Mouse (Mus musculus) neural tube, embryonic 14.5 days (tissue): ENCODE measurements around the gene Tmem40. TPM values are rescaled to one million over a fixed set of nuclear protein-coding genes. Genes with fewer than 3 reads are reported as not detected.

Experiments
- ATAC-seq: fragments of 200-750 bp; cut with Nextera tagmentation; 2 replicates; pipeline ENCODE4 v1.8.0; 2017; ENCODE audit warnings: low read depth, mild to moderate bottlenecking, moderate TSS enrichment, moderate library complexity
- H3K27ac ChIP-seq: fragments of 300-500 bp; sonication (generic); 2 replicates; pipeline ENCODE4 v1.5.1; 2014; ENCODE audit warnings: low read depth, mild to moderate bottlenecking, control low read depth, low read length, moderate library complexity, mixed read lengths
- H3K27me3 ChIP-seq: fragments of 300-500 bp; sonication (generic); 2 replicates; pipeline ENCODE4 v1.6.1; 2014; ENCODE audit warnings: low read length; ENCODE audit not compliant: control insufficient read depth, insufficient read depth
- H3K36me3 ChIP-seq: fragments of 300-500 bp; sonication (generic); 2 replicates; pipeline ENCODE4 v1.6.1; 2014; ENCODE audit warnings: low read length, mixed read lengths; ENCODE audit not compliant: control insufficient read depth, insufficient read depth
- H3K4me1 ChIP-seq: fragments of 300-500 bp; sonication (generic); 2 replicates; pipeline ENCODE4 v1.6.1; 2014; ENCODE audit warnings: low read length; ENCODE audit not compliant: control insufficient read depth, insufficient read depth
- H3K4me2 ChIP-seq: fragments of 300-500 bp; sonication (generic); 2 replicates; pipeline ENCODE4 v1.6.1; 2014; ENCODE audit warnings: mild to moderate bottlenecking, low read depth, low read length, control low read depth
- H3K4me3 ChIP-seq: fragments of 300-500 bp; sonication (generic); 2 replicates; pipeline ENCODE4 v1.5.1; 2014; ENCODE audit warnings: low read depth, low read length, control low read depth, mixed read lengths
- H3K9ac ChIP-seq: fragments of 300-500 bp; sonication (generic); replicated peaks from 2 replicates; pipeline ENCODE4 v1.6.1; 2014; ENCODE audit warnings: low read depth, mild to moderate bottlenecking, control low read depth, low read length, mixed read lengths
- H3K9me3 ChIP-seq: fragments of 300-500 bp; sonication (generic); 2 replicates; pipeline ENCODE4 v1.6.1; 2016; ENCODE audit warnings: low read length; ENCODE audit not compliant: control insufficient read depth
- WGBS: fragments of 180-500 bp; shearing (Covaris S2); extraction: QIAGEN DNeasy Blood & Tissue Kit; methylation state at CpG from one replicate; pipeline ENCODE4 v1.1.7; 2014; 5-methylcytosine and 5-hydroxymethylcytosine counted together
- polyA plus RNA-seq: library from polyadenylated mRNA; unstranded; fragments of >200 nt; fragmentation: Nextera tagmentation; extraction: Ambion mirVana; gene quantifications from 2 replicates; pipeline ENCODE4 v1.2.1, GENCODE M21; 2014

The Tmem40 gene
- polyA plus RNA-seq, 1 experiment from 2014 or later, result 1.2 TPM

GRCm38 (mm10) chr6:115772201-115772600, 10.0 kb upstream of the Tmem40 start:
- H3K4me3 ChIP-seq, result no peak overlapping the region
- H3K36me3 ChIP-seq, result no peaks in the 10 kb centered on the region
- no peak overlapping the region for H3K27ac ChIP-seq
- H3K4me1 ChIP-seq, result peaks cover 21% of the 10 kb centered on the region
- 81% methylated on average over 6 of the region's 6 CpGs for WGBS
- no peak for ATAC-seq
- no peak overlapping the region for H3K4me2 ChIP-seq
- H3K27me3 ChIP-seq, result no peaks in the 10 kb centered on the region
- H3K9me3 ChIP-seq, result no peaks in the 10 kb centered on the region
- H3K9ac ChIP-seq, result no peak overlapping the region

GRCm38 (mm10) chr6:115770852-115771251, 8.6 kb upstream of the Tmem40 start:
- H3K9me3 ChIP-seq, result no peaks in the 10 kb centered on the region
- no peak overlapping the region for H3K4me3 ChIP-seq
- no peaks in the 10 kb centered on the region for H3K36me3 ChIP-seq
- no peak overlapping the region for H3K4me2 ChIP-seq
- 73% methylated on average over 4 of the region's 4 CpGs for WGBS
- H3K4me1 ChIP-seq, result peaks cover 10% of the 10 kb centered on the region
- no peak overlapping the region for H3K27ac ChIP-seq
- no peak overlapping the region for H3K9ac ChIP-seq
- ATAC-seq, result no peak
- H3K27me3 ChIP-seq, result no peaks in the 10 kb centered on the region

- peaks cover 3% of the 10 kb centered on the region for H3K4me1 ChIP-seq
- no peaks in the 10 kb centered on the region for H3K27me3 ChIP-seq
- H3K9me3 ChIP-seq, result no peaks in the 10 kb centered on the region
- H3K36me3 ChIP-seq, result no peaks in the 10 kb centered on the region
- no peak overlapping the region for H3K27ac ChIP-seq
- no peak for ATAC-seq
- 83% methylated on average over 20 of the region's 20 CpGs for WGBS
- H3K4me3 ChIP-seq, result no peak overlapping the region
- no peak overlapping the region for H3K4me2 ChIP-seq
- no peak overlapping the region for H3K9ac ChIP-seq
Measured at GRCm38 (mm10) chr6:115770059-115770670, 8.0 kb upstream of the Tmem40 start.

- Histone ChIP-seq H3K4me2 (no peak overlapping the region), H3K4me1 (no peaks in the 10 kb centered on the region; the same call in 1 of the 2 replicates), H3K9me3 (no peaks in the 10 kb centered on the region), H3K9ac (no peak overlapping the region), H3K4me3 (no peak overlapping the region), H3K27ac (no peak overlapping the region), H3K27me3 (no peaks in the 10 kb centered on the region), H3K36me3 (no peaks in the 10 kb centered on the region)
- ATAC-seq, result no peak
- 92% methylated on average over 4 of the region's 4 CpGs for WGBS
Measured at GRCm38 (mm10) chr6:115768207-115768606, 6.0 kb upstream of the Tmem40 start.

- Histone ChIP-seq H3K9me3 (no peaks in the 10 kb centered on the region), H3K27ac (no peak overlapping the region), H3K4me1 (no peaks in the 10 kb centered on the region; the same call in 1 of the 2 replicates), H3K4me3 (no peak overlapping the region), H3K4me2 (no peak overlapping the region), H3K27me3 (no peaks in the 10 kb centered on the region), H3K36me3 (no peaks in the 10 kb centered on the region), H3K9ac (no peak overlapping the region)
- no peak for ATAC-seq
- 47% methylated on average over 9 of the region's 9 CpGs for WGBS
Measured at GRCm38 (mm10) chr6:115767357-115767756, 5.1 kb upstream of the Tmem40 start.

GRCm38 (mm10) chr6:115764179-115764578, 2.0 kb upstream of the Tmem40 start:
- Histone ChIP-seq H3K9ac (no peak overlapping the region), H3K4me2 (no peak overlapping the region), H3K4me3 (no peak overlapping the region), H3K36me3 (no peaks in the 10 kb centered on the region), H3K4me1 (no peaks in the 10 kb centered on the region; the same call in 1 of the 2 replicates), H3K27ac (peak overlapping the region; percentile 52), H3K9me3 (no peaks in the 10 kb centered on the region), H3K27me3 (no peaks in the 10 kb centered on the region)
- WGBS, result 6% methylated on average over 7 of the region's 7 CpGs
- ATAC-seq, result peak; percentile 93

- Histone ChIP-seq H3K36me3 (no peaks in the 10 kb centered on the region), H3K4me2 (no peak overlapping the region), H3K27me3 (no peaks in the 10 kb centered on the region), H3K9ac (no peak overlapping the region), H3K27ac (no peak overlapping the region), H3K4me3 (no peak overlapping the region), H3K9me3 (no peaks in the 10 kb centered on the region), H3K4me1 (no peaks in the 10 kb centered on the region; the same call in 1 of the 2 replicates)
- 68% methylated on average over 4 of the region's 4 CpGs for WGBS
- ATAC-seq, result no peak
Measured at GRCm38 (mm10) chr6:115760982-115761381, 1.2 kb downstream of the Tmem40 start.

GRCm38 (mm10) chr6:115760137-115760536, 2.1 kb downstream of the Tmem40 start:
- Histone ChIP-seq H3K4me2 (no peak overlapping the region), H3K9me3 (no peaks in the 10 kb centered on the region), H3K4me3 (no peak overlapping the region), H3K27me3 (no peaks in the 10 kb centered on the region), H3K27ac (no peak overlapping the region), H3K4me1 (no peaks in the 10 kb centered on the region; the same call in 1 of the 2 replicates), H3K9ac (no peak overlapping the region), H3K36me3 (no peaks in the 10 kb centered on the region)
- ATAC-seq, result no peak
- WGBS, result 94% methylated on average over 4 of the region's 4 CpGs

- no peak for ATAC-seq
- Histone ChIP-seq H3K9ac (no peak overlapping the region), H3K27me3 (no peaks in the 10 kb centered on the region), H3K27ac (no peak overlapping the region), H3K4me1 (no peaks in the 10 kb centered on the region; the same call in 1 of the 2 replicates), H3K36me3 (no peaks in the 10 kb centered on the region), H3K9me3 (no peaks in the 10 kb centered on the region), H3K4me3 (no peak overlapping the region), H3K4me2 (no peak overlapping the region)
- 51% methylated on average over 5 of the region's 5 CpGs for WGBS
Measured at GRCm38 (mm10) chr6:115759461-115759860, 2.7 kb downstream of the Tmem40 start.
